18 mouse cellular contexts compared by ENCODE assay signal in the genomic region with DNA sequence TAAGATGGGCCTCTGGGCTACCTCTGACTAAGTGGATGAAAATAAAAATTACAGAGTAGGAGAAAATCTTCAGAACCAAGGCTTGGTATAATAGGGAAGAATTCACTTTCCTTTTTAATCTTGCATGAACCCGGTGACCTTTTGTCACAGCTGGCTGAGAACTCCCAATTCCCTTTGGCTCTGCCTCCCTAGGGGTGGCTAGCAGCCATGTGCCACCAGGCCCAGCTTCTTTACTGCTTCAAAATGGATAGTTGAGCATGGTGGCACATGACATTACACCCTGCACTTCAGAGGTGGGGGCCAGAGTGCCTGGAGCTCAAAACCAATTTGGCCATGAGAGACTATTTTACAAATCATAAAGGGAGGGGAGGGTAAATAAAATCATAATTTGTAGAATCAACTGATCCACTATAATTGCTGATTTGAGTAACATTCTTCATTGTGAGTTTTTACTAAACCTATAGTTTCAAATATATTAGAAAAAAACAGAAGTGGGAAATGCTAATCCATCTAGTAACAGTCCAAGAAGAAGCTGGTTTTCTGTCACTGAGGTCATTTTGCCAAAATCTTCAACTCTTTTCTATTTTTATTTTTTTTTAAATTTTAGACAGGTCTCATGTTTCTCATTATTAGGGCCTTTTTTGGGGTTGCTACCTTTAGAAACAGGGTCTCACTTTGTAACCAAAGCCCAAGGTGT. TPM values are rescaled to one million over a fixed set of nuclear protein-coding genes. Genes with fewer than 3 reads are reported as not detected.
"Had no signal": no experiment of that assay in that cellular context is flagged by ENCODE, and none has a peak within 500 bp of the region (broad histone marks: within the 10 kb centered on the region; RNA-seq: fewer than 3 reads in every experiment).

No protein-coding gene starts in this region.

- ATAC-seq: lung, postnatal 0 days; midbrain, embryonic 13.5 days; midbrain, embryonic 15.5 days had no signal

- H3K27ac ChIP-seq: lung, embryonic 15.5 days; macrophage; midbrain, embryonic 13.5 days; midbrain, embryonic 15.5 days; neural tube, embryonic 12.5 days; stomach, embryonic 15.5 days; stomach, postnatal 0 days had no signal

- H3K9ac ChIP-seq: lung, embryonic 15.5 days; midbrain, embryonic 13.5 days; midbrain, embryonic 15.5 days; neural tube, embryonic 12.5 days; stomach, embryonic 15.5 days had no signal

- DNase-seq: lung, adult 2 months; lung, postnatal 14 days; lung, postnatal 36 days; right cerebral cortex, postnatal 14 days; thymus, adult 2 months; thymus, postnatal 25 days; thymus, postnatal 4 days had no signal

- H3K4me3 ChIP-seq: lung, embryonic 15.5 days; megakaryocyte, embryonic 14.5 days; midbrain, embryonic 13.5 days; midbrain, embryonic 15.5 days; neural tube, embryonic 12.5 days; stomach, embryonic 15.5 days had no signal

- H3K4me2 ChIP-seq: lung, embryonic 15.5 days; midbrain, embryonic 11.5 days; midbrain, embryonic 13.5 days; midbrain, embryonic 15.5 days; neural tube, embryonic 12.5 days; stomach, embryonic 15.5 days had no signal

- H3K9me3 ChIP-seq: lung, embryonic 15.5 days; megakaryocyte, embryonic 14.5 days; midbrain, embryonic 13.5 days; midbrain, embryonic 15.5 days; neural tube, embryonic 12.5 days; stomach, embryonic 15.5 days had no signal

- H3K4me1 ChIP-seq: midbrain, embryonic 13.5 days; midbrain, embryonic 15.5 days; neural tube, embryonic 12.5 days; stomach, embryonic 15.5 days had no signal

- H3K27me3 ChIP-seq: lung, embryonic 15.5 days; megakaryocyte, embryonic 14.5 days; midbrain, embryonic 13.5 days; midbrain, embryonic 15.5 days; neural tube, embryonic 12.5 days; stomach, embryonic 15.5 days had no signal

RNA-seq across cellular contexts. Expression of a gene that starts 10.6 kb away (rescaled TPM):
- total RNA-seq: neutrophil, adult 5-6 weeks had no signal
